Mouse (Mus musculus): ENCODE data around the gene Bcat2.

The Bcat2 gene

DNA sequence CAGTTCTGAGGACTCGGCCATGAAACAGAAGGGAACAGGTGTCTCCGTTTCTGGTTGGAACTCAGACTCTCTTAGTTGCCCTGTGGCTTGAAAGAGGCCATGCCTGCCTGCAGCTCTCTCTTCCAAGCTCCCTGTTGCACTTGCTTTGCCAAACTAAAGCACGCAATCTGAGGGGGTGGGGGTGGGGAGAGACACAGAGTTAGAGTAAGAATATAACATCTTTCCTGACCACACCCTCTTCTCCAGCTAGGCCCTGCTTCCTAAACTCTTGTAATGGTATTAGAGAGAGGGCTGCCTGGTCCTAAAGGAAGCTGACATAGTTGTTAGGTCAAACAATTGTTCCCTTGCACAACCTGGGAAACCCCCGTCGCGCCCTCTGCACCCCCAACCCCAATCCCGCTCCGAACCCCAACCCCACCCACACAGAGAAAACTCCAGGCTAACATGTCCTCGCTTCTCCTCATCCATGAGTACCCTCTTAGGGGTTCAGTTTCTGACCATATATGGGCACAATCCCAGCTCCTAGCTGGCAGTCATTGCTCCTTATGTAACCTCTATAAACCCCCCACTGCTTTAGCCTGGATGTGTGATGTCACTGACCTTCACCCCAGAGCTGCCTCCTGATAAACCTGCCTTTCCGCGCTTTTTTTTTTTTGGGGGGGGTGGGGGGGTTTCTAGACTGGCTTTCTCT lies 19.0 kb upstream of the Bcat2 start:
- no peak for DNase-seq

DNA sequence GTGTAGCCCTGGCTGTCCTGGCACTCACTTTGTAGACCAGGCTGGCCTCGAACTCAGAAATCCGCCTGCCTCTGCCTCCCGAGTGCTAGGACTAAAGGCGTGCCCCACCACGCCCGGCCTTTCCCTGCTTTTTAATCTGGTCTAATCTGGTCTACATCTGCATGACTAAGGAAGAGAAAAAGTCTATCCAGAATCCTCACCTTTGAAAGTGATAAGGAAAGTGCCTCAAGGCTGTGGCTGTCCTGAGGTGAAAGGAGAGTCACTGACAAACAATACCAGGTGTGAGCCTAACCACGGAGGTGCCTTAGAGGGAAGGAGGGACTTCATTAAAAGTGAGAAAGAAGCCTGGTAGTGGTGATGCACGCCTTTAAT lies 18.5 kb upstream of the Bcat2 start:
- DNase-seq = no peak

DNA sequence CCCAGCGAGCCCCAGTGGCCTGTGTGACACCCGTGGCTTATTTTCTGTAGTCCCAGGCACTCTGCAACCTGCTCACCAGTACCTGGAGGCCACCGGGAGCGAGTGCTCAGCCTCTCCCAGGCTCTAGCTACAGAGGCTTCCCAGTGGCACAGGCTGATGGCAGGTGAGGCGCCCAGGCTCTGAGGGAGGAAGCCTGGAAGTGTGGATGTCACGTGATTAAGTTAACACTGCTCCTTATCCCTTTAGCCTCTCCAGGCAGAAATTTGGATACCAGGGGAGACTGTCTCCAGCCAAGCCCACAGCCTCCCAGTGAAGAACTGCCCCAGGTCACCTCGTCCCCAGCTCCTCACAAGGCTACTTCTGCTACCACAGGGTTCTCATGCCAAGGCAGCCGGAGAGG lies 16.4 kb upstream of the Bcat2 start:
- no peak for DNase-seq

DNA sequence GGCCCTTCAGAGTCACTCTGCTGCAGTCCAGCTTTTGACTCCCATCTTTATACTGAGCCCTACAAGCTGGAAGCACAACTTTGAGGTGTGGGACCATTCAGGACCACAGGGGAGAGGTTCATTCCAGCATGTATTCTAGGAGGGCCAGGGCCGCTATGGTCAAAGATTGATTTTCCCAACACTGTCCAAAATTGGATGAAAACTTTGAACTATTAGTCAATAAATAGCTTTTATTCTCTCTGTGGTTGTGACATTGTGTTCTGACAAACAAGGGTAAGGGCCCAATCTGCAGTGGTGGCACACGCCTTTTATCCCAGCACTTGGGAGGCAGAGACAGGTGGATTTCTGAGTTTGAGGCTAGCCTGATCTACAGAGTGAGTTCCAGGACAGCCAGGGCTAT lies 16.0 kb upstream of the Bcat2 start:
- no peak for DNase-seq

DNA sequence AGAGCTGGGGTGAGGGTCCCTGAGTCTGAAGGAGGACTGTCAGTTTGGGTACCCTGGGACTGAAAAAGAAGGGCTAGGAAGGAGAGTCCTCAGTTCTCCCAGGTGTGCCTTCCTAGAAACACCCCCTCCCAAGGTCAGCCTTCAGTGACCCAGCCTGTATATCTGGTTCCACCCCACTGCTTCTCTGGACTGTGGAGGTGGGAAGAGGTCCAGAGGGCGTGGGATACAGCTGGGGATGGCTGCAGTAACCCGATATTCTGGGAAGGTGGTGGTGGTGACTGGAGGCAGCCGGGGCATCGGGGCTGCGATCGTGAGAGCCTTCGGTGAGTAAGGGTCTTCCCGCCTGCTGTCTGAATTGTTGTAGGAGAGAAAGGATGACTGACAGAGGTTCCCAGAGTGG lies 15.2 kb upstream of the Bcat2 start, which contains the start of gene Hsd17b14:
Gene Hsd17b14, plus strand, starts transcription at position 150 of the 400 bp plus-strand sequence.
- no peak for DNase-seq

DNA sequence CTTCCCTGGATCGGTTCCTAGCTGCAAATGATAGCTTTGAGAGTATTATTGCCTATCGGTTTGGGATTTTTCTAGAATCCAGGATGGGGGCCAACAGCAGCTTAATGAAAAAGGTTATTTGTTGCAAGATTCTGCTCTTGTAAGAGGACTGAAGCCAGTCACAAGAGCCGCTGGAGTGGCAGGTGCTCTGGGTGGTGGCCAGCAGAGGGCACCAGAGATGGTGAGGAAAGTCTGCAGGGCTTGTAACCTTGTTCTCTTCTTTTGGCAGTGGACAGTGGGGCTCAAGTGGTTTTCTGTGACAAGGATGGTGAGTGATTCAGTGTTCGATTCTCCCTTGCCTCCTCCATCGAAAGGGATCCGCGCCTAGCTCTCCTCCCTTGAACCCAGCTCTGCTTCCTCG lies 14.2 kb upstream of the Bcat2 start:
- peak; percentile 88 to 94 for DNase-seq

DNA sequence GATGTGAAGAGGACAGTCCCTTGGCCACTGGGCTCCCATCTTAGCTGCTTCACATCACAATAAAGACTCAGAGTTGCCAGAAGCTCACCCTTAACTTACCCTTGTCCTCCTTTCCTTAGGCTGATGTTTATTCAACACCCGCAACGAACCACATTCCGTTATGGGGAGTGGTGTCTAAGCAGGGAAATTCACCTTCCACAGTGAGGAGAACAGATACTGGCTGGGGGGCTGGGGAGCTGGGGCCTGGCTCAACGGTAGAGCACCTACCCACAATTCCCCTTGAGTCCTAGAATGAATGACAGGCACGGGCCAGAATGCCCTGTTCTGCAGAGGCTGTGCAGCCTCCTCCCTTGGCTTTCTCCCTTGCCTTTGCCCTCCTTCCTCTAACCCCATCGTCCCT lies 11.0 kb upstream of the Bcat2 start:
- DNase-seq = no peak

DNA sequence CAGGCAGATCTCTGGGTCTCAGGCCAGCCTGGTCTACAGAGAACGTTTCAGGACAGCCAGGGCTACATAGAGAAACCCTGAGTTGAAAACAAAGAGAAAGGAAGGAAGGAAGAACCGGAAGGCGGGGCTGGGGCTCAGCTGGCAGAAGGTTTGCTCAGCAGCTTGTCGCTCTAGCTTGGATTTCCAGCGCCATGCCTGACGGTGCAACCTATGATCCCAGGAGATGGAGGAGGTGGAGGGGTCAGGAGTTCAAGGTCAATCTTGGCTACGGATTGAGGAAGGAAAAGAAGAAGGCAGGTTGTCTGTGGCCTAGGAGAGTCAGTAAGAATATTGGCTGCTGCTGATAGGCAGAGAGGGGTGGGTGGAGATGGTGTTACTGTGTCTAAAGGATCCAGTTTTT lies 9.7 kb upstream of the Bcat2 start:
- DNase-seq = no peak

DNA sequence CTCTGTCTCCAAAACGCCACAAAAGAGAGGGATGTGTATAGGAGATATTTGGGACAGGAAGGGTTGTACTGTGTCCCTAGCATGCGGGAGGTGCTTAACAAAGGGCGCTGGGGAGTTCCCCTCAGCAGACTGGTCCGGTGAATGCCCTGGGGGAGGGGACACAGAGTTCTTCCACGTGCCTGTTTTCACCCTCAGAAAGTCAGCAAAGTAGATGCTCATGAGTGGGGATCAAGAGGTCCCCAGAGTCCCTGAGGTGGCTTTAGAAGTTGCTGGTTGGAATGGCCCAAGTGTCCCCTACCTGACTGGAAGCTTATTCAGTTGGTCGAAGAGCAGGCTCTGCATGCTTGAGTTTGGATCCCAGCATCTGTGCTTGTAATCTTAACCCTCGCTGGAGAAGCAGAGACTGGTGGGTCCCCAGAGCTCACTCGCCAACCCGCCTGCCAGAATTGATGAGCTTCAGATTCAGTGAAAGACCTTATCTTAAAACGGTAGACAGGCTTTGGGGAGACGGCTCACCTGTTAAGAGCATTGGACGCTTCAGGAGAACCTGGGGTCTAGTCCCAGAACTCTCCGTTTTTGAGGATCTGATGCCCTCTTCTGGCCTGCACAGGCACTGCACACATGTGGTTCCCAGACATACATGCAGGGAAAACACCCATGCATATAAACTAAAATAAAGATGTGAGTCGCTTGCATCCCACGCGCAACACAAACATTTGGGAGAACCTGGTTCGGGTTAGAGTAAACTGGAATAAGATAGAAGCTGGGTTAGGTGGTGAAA lies 8.9 kb upstream of the Bcat2 start:
- DNase-seq = peak; percentile 89 to 91

DNA sequence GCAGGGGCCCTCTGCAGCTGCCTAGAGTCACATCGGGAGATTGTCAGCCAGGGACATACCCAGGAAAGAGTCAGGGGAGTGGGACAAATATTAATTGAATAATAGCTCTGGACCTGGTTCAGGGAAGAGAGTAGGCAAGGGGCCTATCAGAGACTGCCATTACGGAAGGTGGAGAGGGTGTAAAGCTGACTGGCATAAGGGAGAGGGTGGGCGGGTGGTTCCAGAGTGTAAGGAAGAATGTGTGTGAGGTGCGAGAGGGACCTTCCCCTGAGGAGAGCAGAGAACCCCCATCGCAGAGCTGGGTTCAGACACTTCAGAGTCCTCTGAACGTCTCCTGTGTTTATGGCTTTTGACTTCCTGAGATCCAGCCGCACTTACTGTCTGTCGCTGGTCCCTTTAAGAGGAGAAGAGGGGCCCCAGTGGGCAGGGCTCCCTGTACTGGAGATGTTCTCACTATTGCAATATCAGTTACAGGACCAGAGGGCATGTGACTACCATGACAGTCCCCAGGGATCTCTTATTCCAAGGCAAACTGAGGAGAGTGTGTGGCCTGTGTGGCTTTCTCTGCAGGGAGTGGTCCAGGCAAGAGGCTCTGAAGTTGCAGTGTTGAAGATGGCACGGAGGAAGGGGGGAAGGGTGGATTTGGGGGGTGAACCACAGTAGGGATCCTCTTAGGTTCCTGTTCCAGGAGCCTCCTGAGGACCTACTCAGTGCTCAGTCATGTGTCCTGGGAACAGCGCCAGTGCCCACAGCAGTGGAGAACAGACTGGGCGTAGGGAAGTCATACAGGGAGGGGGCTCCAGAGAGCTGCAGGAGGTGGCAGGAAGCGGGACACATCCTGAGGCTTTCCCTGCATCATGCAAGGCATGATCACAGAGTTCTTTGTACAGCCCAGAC lies 8.1 kb upstream of the Bcat2 start:
- no peak for DNase-seq

DNA sequence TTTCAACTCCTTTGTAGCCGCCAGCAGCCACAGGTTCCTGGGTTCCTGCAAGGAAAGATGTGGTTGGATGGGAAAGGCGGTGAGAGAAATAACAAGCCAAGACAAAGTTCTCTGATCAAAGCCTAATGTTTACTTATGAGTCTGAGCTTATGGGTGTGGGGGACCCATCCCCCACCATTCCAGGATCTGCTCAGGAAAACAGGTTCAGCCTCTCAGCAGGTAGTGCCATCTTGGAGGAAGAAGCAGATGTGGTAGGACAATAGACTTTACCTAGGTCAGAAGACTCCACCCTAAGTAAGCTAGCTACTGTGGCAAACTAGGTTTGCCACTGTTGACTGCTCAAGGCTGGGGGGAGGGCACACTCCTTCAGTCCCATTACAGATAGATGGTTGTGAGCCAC lies 5.1 kb upstream of the Bcat2 start:
- no peak for DNase-seq

DNA sequence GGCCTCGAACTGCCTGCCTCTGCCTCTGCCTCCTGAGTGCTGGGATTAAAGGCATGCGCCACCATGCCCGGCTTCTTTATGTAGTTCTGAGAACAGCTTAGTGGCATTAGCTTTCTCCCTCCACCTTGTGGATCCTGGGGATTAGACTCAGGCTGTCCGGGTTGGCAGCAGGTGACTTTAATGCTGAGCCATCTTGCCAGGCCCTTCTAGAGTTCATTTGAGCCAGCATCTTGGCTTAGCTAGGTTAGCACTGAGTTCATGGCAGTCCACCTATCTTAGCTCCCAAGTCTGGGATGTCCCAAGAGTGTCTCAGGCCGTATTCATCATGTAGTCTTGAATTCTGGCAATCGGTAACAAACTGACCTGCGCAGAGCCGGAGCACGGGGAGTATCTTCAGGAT lies 4.5 kb upstream of the Bcat2 start:
- no peak for DNase-seq

DNA sequence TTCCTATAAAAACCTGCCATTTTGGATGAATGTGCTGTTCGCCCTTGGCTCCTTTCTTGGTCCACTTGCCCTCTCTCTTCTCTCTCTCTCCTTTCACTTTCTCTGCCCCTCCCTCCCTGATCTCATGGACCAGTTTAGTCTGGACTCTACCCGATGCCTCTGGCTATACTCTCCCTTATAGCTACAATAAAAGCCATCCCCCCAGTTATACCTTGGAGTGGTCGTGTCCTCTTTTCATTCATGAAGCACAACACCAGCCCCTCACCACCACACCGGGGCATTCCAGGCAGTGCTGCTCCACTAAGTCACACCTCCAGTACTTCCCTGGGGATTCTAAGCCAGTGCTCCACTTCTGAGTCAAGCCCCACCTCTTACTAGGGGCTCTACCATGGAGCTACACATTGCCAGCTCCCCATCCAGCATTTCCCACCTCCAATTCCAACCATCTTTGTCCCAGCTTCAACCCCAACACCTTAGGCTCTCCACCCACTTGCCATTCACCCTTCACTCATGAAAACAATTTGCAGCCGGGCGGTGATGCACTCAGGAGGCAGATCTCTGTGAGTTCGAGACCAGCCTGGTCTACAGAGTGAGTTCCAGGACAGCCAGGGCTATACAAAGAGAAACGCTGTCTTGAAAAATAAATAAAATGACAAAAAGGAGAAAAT lies 2.7 kb upstream of the Bcat2 start:
- DNase-seq = no peak

DNA sequence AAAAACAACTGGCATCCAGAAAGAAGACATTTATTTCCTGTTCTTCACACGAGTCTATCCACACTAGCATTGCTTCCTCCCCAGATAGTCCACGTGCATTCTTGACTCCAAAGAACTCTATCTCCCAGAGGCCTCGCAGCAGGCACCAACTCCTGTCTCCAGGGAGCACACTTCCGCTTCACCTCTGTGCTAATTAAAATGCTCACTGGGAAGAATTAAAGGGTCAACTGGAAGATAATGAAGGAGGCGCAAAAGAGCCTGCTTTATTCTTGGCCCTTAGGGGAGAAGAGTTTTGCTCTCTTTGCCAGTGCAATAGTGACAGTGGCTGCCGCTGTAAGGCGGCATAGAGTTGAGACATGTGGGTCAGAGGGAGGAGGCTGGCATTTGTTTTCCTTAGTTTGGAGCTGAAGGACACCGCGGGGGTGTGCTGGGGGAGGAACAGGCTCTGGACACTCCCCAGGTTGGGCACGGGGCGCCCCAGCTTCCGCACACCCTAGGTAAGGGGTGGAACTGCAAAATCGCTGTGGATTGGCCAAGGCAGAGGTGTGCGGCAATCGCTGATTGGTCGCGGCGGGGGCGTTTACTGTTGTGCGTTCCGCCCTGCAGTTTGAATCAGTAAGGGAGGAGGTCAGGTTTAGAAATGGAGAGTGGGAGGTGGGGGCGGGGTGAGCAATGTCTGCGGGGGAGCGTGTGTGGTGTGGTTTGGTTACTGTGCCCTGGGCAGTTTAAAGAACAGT lies 2.0 kb upstream of the Bcat2 start:
- DNase-seq = peak; percentile 92

DNA sequence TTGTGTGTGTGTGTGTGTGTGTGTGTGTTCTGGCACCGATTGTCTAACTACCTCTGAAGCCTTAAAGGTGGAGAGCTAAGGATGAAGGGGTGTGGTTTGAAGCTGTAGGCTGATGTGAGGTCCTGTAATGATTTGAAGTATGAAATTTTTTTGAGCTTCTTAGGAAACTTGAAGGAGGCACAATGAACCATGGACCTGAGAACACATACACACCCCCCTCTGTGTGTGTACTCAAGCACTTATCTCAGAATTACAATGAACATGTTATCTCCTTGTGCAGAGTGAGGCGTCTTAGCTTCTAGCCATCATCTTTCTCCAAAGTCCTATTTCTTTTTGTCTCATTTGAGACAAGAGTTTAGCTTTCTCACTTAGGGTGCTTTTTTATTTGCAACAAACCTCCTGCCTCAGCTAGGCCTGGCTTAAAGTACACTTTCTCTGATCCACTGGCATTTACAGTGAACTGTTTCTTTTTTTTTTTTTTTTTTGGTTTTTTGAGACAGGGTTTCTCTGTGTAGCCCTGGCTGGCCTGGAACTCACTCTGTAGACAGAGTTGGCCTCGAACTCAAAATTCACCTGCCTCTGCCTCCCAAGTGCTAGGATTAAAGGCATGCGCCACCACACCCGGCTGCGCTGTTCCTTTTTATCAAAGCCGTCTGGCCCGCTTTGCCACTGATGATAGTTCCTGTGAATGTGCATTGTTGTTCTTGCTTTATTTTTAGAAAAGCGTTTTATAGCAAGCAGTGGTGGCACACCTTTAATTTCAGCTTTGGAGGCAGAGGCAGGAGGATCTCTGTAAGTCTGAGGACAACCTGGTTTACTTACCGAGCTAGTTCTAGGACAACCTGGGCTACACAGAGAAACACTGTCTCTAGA lies 1.1 kb upstream of the Bcat2 start:
- no peak for DNase-seq

DNA sequence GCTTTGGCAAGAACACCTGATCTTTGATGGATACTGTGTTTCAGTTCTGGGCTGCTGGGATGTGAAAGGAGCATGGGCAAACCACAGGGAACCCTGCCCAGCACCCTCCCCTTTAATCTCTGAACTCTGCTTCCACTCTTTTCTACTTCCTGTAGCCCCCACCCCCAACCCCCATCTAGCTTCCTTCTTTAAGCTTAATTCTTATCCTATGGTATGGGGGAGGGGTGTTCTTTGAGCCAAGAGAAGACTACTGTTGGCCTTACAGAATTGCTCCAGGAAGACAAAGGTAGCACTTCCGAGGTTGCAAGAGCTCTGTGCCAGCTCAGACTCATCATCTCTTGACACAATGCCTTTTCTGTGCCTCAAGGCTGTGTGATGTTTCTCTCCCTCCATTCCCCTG lies 2.0 kb downstream of the Bcat2 start:
- DNase-seq = no peak

DNA sequence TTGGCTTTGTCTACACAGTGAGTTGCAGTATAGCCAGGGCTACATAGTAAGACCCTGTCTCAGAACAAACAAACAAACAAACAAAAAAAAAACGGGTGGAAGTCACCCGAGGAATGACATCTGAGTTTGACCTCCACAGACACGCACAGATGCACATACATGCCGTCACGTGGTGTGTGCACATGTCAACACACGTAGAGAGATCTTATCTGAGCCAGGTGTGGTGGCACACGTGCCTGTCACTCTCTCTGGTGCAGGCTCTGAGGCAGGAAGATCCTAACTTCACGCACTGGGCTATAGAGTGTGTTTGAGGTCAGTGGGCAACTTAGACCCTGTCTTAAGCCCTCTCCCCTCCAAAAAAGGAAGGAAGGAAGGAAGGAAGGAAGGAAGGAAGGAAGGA lies 4.0 kb downstream of the Bcat2 start:
- no peak for DNase-seq

DNA sequence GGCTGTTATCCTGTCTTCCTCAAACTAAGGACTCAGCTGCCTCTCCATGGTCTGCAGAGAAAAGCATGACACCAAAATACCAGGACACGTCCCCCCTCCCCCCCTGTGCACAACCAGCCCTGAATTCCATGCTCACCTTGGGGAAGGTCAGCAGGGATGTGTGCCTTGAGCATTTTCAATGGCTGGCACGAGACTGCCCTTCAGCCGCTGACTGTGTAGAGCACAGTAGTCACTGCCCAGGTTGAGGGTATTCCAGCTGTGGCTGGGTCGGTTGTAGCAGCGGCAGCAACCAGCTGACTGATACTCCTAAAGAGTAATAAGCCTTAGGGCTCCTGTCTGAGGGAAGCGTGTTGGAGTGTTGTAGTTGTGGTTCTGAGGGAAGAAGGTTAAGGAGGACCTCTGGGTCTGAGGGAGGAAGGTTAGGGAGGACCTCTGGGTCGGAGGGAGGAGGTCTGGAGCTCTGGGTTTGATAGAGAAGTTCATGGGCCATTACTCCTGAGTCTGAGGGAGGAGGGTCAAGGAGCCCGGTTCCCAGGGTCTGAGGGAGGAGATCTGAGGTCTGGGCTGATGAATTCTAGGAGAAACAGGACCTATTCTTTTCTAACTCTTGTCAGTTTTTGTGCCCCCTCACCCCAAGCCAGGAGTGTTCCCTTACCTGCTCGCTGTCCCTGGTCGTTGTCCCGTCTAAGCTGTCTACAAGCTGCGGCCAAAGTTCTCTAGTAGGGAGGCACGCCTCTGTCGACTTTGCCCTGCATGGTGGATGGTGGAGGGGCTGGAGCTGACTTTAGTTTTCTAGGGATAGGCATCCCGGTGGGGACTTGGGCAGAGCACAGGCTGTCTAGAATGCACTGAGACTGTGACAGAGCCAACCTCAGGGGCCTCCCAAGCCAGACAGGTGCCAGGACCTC lies 4.8 kb downstream of the Bcat2 start:
- DNase-seq = no peak

DNA sequence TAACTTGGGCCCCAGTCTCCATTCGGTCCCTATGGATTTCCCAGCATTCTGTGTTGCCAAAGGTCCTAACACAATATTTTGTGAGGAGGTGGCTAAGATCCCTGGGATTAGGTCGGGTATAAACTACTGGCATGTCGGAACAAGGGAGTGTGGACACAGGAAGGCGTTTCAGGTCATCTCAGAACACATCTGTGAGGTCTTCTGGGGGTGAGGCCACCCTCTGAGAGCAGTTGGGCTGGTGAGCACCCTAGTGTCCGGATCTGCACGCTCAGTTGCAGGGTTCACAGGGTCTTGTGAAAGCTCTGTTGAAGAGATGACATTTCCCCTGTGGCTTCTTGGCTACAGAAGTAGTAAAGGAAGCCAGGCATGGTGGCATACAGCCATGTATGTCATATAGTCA lies 16.0 kb downstream of the Bcat2 start:
- DNase-seq = no peak
